Mouse (Mus musculus) cerebellum, postnatal 10 days (tissue): Measurements from ENCODE around the gene Col26a1.
A peak's percentile ranks its signal among the peaks of the same experiment; 100 is the strongest.
"Not testable (repeated sequence)": the region's sequence is repeated elsewhere in the genome, so short reads cannot be mapped to it uniquely, and the experiment has no call there.

ENCODE experiments used
- DNase-seq, 2 experiments: peaks; one replicate each; pipeline ENCODE4 v3.0.0; 2021; ENCODE audit warnings: mixed read lengths in 2 of 2

The Col26a1 gene

DNA sequence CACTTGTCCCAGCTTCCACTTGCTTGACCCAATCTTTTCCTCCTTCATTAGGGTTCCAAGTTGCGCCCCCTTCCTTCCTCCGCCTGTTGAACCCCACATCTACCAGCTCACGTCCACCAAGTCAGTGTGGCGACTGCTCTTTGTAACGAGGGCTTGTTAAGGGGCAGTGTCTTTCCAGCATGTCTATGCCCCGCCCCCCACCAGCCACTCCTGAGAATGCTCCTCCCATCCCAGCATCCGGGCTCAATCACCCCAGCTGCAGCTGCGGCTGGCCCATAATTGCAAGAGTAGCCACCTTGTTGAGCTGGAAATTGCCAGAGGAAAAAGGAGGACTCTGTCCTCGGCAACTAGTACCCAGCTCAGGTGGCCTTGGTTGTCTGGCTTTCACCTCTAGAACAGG, 136.4 kb downstream of the Col26a1 start:
- DNase-seq: no peak

DNA sequence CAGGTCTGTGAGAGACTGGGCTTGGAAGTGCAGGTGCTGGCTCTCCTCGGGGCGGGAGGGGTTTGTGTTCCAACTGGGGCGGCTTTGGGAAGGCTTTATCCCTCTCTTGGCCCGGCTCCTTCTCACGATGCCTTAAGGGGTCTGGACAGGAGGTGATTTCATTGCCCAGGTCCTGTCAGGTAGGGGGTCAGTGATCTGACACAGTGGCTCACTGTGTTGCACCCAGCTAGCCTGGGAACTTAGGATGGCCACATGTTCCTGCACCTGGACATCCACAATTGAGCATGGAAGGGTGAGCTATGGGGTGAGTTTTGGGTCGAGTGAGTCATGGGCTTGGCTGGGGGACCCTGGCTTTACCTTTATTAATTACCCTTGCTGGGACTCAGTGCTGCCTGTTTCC, 144.1 kb downstream of the Col26a1 start:
- no peak for DNase-seq

DNA sequence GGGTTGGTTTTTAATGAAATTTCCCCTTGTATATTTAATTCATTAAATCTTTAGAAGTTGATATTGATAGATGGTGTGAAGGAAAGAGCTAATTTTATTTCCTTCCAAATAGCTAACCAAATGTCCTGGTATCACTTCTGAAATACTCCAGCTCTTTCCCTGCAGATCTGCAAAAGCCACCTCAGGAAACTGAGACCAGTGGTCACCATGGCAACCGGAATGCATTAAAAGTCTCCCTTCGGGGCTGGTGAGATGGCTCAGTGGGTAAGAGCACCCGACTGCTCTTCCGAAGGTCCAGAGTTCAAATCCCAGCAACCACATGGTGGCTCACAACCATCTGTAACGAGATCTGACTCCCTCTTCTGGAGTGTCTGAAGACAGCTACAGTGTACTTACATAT, 156.7 kb downstream of the Col26a1 start:
- not testable (repeated sequence) for DNase-seq

DNA sequence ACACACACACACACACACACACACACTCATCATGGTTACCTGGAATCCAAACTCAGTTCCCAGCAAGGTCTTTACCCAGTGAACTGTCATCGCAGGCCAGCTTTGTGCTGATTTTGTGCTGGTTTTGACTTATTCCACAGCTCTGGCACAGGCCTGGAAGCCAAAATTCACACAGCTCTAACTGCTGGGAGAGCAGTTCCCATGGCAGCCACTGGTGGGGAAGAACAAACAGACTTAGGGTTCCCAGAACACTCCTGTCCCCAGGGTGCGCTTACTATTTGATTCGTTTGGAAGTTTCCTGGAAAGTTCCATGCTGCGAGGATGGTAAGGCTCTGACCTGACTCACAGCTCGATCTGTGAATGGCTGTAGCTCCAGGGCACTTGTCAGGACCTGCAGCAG, 161.4 kb downstream of the Col26a1 start:
- DNase-seq: no peak

DNA sequence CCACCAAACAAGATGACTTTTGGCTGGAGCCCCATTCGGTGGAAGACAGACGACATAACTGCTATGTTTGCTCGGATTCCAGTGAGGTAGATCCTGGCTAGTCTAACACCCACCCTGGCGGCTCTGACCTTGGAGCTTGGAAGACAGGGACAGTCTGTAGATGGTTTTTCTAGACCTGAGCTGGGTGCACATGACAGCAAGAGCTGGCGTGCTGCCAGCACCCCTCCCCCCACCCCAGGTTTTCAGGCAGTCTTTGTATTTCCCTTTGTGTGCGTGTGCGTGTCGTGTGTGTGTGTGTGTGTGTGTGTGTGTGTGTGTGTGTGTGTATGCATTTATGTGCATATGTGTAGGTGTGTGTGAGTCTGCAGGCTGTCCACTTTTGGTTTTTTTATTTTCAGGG, 164.4 kb downstream of the Col26a1 start:
- DNase-seq: peak; percentile 49 to 58

DNA sequence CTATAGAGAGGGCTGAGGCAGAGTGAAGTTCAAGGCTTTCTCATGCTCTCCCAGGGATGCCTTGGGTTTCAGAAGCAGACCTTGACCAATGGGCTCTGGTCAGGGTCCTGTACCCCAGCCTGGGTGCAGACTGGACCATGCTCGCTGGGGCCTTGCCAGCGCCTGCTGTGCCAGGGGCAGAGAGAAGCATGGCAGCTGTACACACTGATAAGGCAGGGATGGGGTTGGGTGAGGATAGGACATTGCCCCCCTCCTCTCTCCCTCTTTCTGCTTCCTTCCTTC, 165.5 kb downstream of the Col26a1 start:
- DNase-seq: peak in 1 of 2 experiments; percentile 30

DNA sequence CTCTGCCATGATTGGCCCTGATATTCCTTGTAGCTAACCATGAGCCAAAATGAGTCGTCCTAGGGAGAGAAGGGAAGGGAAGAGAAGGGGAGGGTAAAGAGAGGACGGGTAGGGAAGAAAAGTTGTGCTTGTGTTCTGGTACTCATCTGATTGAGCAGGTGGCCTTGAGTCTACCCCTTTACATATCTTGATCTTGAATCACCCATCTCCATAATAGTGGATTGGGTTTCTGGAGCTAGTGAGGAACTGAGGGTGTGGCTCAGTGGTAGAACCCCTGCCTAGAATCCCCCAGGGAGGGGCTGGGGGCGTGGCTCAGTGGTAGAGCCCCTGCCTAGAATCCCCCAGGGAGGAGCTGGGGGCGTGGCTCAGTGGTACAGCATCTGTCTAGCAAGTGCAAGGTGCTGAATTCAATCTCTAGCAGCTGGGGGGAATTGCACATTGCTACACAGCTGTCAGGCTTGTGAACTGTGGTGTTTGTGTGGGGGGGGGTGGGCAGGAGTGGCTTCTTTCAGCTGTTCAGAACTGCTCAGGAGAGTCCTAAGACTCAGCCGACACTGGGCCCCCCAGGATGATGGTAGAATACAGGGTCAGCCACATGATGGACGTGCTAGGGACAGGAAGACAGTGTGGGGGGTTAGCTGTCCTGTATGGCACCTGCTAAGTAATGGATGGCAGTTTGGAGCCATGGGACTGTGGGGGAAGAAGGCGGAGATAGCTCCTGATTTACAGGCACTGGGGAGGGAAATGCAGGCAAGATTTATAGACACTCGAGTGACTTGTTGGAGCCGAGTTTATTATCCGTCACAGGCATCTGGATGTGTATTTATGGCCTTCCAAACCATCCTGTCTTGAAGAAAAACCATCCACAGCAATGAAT, 166.1 kb downstream of the Col26a1 start:
- DNase-seq: no peak

DNA sequence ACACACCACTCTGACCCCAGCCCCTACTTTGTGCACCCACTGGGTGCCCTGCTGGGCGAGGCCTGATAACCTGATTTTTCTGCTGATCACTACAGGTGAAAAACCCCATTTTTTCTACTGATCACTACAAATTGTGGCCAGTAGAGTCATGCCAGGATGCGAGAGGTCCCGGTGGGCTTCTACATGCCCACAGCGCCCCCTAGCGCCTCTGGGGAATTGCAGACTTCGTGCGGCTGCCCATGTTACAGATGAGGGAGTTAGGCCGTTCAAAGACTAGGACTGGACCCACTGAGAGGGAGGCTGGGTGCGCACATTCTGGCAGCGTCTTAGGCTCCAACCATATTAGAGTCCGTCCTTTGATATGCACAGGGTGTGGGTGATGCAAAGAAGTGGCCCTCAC, 168.1 kb downstream of the Col26a1 start:
- peak; percentile 82 to 89 for DNase-seq

DNA sequence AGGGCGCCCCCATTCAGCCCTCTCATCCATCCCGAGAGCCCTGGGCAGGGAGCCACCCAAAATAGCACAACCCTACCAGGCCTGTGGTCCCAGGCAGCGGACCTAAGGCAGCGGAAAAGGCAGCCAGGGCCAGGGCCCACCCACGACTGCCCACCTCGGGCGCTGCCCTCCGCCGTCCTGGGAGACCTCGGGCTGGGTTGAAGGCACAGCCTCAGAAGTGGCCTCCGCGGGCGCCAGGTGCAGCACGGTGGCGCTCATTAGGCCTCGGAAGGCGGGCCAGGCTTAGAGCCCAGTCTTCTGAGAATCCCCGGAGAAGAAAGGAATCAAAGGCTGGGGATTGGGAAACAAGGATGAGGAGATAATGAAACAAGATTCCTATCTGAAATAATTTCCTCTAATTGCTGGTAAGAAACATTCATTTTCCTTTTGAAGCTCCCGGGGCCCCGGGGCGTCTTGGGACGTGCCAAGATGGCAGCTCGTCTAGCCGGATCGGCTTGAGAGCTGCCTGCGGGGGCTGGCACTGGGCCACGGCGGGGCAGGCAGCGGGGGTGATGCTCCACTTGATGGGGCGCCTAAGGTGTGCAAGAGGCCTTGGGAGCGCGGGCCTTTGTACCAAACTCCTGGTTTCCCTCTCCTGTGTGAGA, 168.7 kb downstream of the Col26a1 start:
- peak; percentile 74 to 79 for DNase-seq

DNA sequence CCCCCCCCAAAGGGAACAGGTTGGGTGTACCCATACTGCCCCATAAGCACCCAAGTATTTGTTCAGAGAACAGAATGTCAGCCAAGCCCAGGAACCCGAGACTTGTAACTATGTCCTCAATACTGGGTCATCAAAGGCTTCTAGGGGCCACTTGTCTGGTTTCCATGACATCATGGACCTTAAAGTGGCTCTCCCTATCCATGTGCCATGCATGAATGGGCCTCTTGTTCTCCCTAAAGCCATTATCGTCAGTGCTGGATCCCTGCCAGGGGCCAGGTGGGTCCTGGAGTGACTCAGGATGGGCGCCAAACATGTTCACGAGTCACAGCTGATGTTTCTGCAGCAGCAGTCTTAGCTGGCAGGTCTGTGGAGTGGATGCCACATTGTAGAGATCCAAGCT, 172.3 kb downstream of the Col26a1 start:
- peak; percentile 75 to 76 for DNase-seq

DNA sequence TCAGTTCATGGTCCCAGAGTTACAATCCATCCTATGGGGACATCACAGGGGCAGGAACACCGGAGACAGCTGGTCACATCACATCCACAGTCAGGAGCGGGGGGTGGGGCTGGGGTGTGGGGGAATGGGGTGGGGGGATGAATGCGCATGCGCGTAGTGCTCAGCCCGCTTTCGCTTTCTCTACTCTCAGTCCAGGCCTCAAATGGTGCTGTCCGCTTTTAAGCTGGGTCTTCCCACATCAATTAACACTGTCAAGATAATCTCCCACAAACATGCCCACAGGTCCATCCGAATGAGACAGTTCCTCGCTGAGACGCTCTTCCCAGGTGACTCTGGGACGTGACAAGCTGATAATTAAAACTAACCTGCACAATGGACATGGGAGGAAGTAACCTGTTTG, 174.9 kb downstream of the Col26a1 start:
- no peak for DNase-seq

DNA sequence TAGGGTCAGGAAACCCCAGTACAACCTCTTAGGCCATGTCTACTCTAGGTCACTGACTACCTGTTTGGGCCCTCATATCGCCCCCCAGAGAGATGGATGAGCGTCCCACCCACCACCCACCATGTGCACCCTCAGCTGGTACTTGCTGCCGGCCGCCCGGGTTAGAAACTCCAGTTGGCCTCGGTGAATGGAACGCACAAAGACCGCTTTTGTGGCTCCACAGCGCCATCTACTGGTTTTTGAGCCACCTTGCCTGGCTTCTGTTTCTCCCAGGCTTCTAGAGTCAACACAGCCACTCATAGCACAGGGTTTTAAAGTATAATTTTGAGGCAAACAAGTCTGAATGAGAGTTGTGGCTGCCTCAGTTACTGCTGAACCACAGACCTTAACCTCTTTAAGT, 176.2 kb downstream of the Col26a1 start:
- peak; percentile 87 to 92 for DNase-seq

DNA sequence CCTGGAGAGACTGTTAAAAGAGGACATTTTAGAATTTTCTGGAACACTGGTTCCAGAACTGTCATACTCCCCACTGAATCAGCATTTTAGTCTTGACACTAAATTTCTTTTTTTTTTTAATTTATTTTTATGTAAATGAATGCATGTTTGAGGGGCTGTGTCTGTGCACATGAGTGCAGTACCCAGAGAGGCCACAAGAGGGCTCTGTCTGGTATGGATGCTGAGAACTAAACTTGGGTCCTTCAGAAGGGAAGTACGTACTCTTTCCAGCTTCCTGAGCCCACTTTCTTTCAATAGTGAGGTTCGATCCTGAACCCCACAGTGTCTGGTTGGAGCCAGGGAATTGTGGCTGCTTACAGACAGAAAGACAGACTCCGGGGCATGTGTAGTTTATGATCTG, 177.5 kb downstream of the Col26a1 start:
- DNase-seq: peak; percentile 35 to 50

DNA sequence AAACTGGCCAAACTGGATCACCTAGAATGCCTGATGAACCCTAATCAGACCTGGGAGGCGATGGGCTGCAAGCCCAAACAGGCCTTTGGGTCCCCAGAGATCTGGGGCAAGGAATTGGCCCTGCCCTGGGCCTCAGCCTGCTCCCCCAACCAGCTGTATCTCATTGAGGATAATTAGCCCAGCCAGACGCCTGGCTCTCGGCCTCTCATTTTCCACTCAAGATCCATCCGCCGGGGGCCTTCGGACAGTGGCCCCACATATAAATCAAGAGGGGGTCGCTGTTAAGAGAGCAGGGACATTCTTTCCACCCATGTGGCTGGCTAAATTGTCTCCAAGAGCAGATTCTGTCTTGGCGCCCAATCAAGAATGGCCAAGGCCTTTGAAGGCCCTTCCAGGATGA, 178.9 kb downstream of the Col26a1 start:
- DNase-seq: peak in 1 of 2 experiments; percentile 22

DNA sequence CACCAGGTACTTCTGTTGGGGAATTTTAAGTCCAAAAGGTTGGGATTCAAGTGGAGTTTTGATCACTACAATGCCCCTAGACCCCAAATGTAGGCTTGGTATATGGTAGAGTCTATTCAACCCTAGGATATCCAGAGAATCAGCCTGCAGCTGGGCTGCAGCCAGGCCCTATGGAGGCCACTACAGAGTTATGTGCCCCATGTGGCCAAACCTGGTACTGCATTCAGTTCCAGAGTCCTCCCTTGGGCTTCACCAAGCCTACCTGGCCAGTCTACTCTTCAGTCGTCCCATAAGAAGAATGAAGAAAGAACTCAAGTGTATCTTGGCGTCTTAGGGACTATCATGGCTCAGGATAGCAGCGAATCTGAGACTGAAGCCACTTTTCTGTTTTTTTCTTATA, 179.3 kb downstream of the Col26a1 start:
- peak; percentile 84 to 89 for DNase-seq

DNA sequence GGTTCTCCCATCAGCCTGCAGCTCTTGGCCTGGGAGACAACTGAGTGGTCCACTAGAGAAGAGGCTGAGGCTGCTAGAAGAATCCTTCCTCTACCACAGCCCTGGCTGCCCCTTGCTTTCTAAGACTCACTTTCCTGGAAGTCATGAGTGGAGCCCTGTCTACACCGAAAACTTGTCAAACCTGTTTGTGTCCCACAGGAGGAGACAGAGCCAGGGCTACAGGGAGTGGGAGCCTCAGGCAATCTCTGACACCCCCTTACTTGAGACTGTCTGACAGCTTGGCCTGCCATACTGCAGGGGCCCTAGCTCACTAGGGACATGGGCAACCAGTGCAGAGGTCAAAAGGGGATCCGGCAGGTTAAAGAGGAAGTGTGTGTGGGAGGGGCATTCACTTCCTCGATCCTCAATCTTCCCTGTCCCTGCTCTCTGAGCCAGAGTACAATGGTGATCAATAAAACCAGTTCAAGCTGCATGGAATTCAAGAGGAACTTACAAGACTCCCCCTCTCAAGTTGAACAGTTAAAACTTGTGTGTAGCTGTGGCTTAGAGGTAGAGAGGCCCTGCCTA, 180.8 kb downstream of the Col26a1 start:
- DNase-seq: no peak

DNA sequence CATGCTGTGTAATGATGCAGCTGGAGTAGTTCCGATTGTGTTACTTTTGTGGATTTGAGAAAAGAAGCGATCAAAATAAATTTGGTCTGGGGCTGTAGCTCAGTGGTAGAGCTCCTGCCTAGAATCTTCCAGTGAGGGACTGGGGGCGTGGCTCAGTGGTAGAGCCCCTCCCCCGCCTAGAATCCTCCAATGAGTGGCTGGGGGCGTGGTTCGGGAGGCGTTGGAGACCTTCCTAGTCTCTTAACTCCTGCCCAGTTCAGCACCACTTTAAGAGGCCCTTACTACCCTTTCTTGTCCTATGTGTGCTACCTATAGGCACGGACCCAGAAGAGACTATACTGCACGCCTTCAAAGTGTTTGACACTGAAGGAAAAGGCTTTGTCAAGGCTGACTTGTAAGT, 185.4 kb downstream of the Col26a1 start:
- DNase-seq: no peak

DNA sequence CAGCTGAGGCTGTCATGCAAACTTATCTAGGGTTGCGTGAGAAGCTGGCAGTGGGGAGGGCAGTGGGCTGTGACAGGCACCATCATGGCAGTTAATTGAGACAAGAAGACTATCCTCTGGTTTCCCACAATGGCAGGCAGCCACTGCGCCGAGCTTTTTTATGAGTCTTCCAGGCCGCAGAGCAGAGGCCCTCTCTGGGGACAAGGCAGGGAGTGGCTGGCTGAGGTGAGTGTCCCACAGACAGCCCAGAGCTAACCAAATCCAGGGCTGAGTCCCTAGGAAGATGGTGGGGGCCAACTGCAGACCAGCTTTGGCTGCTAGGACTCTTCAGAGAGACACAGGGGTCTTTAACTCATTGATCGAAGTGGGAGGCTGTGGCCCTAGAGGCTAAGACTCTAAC, 186.5 kb downstream of the Col26a1 start:
- DNase-seq: no peak

DNA sequence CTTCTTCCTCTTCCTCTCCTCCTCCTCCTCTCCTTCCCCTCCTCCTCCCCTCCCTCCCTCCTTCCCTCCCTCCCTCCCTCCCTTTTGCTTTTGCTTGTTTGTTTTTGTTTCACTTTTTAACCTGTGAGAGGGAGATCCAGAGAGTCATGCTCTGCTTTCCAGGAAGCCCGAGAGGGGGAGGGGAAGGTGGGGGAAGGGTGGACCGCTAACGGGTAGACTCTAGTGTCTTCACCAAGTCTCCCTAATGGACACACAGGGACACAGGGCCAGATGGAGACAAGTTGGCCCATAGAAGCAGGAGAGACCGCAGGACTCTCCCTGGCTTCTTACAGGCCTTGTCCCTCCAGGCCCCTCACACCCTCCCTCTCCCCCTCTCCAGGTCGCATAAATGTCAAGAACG, 188.0 kb downstream of the Col26a1 start:
- DNase-seq: no peak

DNA sequence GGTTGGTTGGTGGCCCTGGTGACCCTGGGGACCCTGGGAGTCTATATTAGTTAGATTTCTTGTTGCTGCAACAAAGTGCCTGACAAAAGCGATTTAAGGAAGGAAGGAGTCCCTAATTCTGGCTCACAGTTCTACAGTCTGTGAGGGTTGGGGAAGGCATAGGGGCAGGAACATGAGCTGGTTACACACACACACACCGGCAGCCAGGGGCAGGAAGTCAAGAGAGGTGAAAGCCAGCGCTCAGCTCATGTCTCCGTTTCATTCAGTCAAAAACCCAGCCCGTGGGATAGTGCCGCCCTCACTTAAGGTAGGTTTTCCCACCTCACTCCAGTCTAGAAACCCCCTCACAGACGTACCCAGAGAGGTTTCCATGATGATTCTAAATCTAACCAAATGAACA, 189.6 kb downstream of the Col26a1 start:
- no peak for DNase-seq

DNA sequence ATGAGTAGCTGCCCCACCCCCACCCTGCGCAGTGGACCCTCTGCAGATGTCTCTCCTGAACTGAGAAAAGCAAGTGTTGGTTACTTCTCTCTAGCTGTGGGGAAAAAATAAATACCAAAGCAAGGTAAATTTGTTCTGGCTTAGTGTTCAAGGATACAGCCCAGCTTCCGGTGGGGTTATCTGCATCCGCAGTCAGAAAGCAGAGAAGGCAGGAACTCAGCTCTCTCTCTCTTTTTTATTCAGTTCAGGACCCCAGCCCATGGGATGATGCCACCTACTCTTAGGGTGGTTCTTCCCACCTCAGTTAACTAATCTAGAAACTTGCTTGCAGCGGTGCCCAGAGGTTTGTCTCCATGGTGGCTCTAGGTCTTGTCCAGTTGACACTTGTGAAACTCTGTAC, 190.2 kb downstream of the Col26a1 start, which contains the start of gene Myl10:
TSS of gene Myl10 (plus strand) at position 363 of the 400 bp plus-strand sequence.
- DNase-seq: no peak
